Mouse (Mus musculus) CH12.LX (cell line): ENCODE results near the gene Smndc1.
A peak's percentile ranks its signal among the peaks of the same experiment; 100 is the strongest.

Experiments
- CHD1 ChIP-seq: IDR thresholded peaks from 2 replicates; pipeline ENCODE4 v1.6.1; 2012; ENCODE audit warnings: low read depth, low read length, improper control_type of control experiment, inconsistent platforms
- CTCF ChIP-seq, 2 experiments: IDR thresholded peaks in 1 of 2; conservative IDR thresholded peaks in 1 of 2; 2 replicates each; pipeline ENCODE4 v1.5.1; 2011 to 2012; ENCODE audit warnings: low read depth in 2 of 2, low read length in 2 of 2, improper control_type of control experiment in 1 of 2, inconsistent platforms in 1 of 2, mild to moderate bottlenecking in 1 of 2, moderate library complexity in 1 of 2
- EP300 ChIP-seq: IDR thresholded peaks from 2 replicates; pipeline ENCODE4 v1.6.1; 2011; ENCODE audit warnings: low read length, improper control_type of control experiment
- POLR2A ChIP-seq: IDR thresholded peaks from 2 replicates; pipeline ENCODE4 v1.6.1; 2011; ENCODE audit warnings: low read depth, mild to moderate bottlenecking, improper control_type of control experiment, low read length
- SIN3A ChIP-seq: IDR thresholded peaks from 2 replicates; pipeline ENCODE4 v1.6.1; 2012; ENCODE audit warnings: low read length, improper control_type of control experiment, inconsistent platforms
- SMC3 ChIP-seq: IDR thresholded peaks from 2 replicates; pipeline ENCODE4 v1.6.1; 2011; ENCODE audit warnings: low read depth, low read length, improper control_type of control experiment
- TCF12 ChIP-seq: IDR thresholded peaks from 2 replicates; pipeline ENCODE4 v1.6.1; 2014; ENCODE audit warnings: low read depth, mild to moderate bottlenecking, inconsistent platforms, low read length, improper control_type of control experiment

DNA sequence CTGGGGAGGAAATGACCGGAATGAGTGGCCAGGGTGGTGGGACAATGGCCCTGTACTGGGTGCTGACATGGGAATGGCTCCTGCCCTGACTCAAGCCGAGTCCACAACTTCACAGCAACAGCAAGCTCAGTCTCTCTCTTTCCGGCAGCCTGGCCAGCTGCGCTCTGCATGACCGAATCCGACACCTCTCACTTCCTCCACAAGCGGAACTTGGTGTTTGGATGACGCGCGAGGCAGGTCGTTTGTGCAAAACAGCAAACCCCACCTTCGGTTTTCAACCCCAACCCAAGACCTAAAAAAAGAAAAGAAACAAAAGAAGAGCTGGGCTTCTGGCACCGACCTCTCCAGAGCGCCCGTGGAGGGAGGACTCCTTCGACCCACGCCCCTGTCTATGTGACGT lies 34.3 kb upstream of the Smndc1 start:
- TF ChIP-seq POLR2A = peak; percentile 72
- peak; percentile 17; the same call in 1 of the 2 replicates for TF ChIP-seq SMC3
- no peak for TF ChIP-seq CTCF (conservative IDR thresholded peaks at IDR 0.05 in 1 of 2, IDR thresholded peaks at IDR 0.05 in 1 of 2; ENCODE audit: low read depth in 2 of 2, low read length in 2 of 2)
- peak; percentile 78 for TF ChIP-seq SIN3A
- no peak; the same call in 1 of the 2 replicates for TF ChIP-seq CHD1
- peak; percentile 97 for TF ChIP-seq EP300
- peak; percentile 99 for TF ChIP-seq TCF12
